Mouse (Mus musculus): ENCODE measurements around the gene Tlx2.

Tlx2 gene

DNA sequence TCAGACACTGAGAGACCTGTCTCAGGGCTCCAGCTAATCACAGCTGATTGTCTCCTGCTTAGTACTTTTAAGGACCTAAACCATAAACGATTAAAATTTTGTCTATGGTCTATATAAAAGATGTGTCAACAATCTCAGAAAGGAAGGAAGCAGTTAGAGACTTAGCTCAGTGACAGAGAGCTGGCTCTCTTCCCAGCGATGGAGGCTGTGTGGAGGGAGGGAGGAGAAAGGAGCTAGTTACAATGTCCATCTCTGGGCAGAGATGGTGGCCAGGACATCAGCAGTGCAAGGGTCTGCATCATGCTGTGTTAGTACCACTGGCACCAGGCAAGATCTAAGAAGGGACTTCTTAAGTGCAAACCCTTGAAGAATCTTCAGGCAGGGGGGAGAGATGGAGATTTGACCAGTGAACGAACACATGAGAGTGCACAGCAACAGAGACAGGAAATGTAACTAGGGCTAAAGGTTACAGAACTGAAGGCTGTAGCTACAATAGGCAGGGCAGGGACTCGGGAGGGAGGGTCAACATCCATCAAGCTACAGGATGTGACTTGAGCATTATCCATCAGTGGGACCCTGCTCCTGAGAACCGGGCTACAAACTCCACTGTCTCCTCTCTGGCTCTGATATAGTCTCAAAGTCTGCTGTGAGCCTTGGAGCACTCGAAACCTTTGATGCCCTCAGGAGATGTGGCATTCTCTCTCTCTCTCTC, 22.5 kb upstream of the Tlx2 start:
- DNase-seq (ENCODE audit: low spot score) = peak; percentile 3

DNA sequence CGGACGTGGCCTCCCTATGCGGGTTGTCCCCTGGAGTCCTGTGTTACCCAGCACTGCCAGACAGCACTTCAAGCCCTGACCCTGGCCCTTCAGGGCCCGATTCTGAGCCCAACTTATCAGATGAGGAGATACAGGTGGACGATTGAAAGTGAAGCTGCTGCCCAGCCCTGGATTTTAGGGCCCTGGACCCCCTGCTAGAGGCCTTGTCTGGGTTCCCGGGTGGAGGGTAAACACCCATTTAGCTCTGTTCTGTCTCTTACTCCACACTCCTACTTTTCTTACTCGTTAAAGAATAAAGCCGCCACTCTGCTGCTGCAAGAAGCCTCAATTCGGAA, 17.8 kb upstream of the Tlx2 start:
- DNase-seq (ENCODE audit: low spot score) = no peak

DNA sequence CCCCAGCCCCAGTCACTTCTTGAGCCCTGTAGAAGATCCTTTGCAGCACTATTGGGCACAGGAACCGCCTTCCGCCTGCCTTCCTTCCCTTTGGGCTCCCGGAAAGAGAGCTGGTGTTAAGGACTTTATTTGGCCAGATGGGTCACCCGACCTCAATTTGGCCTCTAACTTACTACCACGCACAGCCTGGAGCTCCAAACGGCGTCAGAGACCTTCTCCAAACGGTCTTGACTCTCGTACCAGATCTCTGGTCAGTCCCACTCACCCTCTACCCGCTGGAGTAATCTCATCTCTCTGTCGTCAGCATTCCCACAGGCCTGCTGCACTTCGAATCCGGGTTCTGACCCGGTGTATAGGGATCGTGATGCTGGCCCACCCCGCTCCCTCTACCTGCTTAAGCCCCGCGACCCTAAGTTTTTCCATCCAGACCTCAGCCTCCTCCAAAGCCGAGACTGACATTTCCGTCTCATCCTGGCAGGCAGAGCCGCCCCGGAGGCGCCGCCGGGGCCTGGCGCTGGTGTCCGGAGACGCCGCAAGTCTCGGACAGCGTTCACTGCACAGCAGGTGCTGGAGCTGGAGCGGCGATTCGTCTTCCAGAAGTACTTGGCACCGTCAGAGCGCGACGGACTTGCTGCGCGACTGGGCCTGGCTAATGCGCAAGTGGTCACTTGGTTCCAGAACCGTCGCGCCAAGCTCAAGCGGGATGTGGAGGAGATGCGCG, 17.3 kb upstream of the Tlx2 start:
- peak; percentile 49 for DNase-seq (ENCODE audit: low spot score)

DNA sequence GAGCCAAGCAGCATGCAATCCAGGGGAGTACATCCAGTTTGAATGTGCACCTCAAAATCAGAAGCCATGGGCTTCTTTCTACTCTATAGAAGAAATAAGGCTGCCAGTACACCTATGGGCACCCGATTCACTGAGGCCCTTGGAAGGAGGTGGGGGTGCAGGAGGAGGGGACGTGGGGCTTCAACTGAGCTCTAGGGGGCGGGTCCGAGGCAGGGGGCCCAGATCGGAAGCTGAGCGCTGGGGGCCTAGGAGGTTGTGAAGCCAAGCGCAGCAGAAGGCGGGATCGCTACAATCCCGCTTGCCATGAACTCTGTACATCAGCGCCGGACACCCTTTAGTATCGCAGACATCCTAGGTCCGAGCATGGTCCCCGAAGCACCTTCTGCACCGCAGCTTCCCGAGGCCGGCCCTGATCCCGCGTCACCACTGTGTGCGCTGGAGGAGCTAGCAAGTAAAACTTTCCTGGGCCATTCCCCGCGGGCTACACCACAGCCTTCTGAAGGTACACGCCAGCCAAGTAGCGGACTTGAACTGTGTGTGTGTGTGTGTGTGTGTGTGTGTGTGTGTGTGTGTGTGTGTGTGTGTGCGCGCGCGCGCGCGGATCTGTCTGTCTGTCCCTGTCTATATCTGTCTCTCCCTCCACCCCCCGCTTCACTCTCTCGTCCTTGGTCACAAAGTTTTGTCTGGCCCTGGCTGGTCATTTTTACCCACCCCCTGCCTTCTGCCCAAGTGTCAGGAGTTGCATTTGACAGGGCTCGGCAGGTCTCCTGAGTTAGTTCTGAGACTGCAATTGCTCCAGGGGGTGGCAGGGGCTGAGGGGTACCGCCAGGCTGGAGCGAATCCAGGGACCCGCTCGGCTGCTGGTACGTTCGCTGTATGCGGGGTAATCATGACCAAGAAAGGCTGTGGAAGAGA, 16.3 kb upstream of the Tlx2 start, which contains the start of gene Lbx2:
Gene Lbx2, plus strand, starts transcription at position 247 of the 915 bp plus-strand sequence.
- DNase-seq (ENCODE audit: low spot score) = no peak

DNA sequence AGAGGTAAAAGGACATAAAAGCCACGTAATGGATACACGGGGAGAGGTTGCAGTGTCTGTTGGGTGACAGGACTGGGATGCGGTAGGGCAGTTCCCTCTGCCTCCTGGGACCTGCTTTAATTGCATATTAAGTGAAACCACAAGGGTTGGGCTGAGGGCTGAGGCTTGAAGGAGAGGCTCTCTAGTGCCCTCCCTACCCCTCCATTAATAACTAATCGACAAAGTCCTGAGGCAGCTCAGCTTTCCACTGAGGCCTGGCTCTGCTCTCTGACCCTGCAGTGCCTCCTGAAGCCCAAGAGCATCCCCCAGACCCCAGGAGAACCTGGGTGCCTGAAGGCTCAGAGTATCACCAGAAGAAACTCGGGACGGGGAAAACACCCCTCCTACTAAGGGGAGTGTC, 14.4 kb upstream of the Tlx2 start:
- no peak for DNase-seq (ENCODE audit: low spot score)

DNA sequence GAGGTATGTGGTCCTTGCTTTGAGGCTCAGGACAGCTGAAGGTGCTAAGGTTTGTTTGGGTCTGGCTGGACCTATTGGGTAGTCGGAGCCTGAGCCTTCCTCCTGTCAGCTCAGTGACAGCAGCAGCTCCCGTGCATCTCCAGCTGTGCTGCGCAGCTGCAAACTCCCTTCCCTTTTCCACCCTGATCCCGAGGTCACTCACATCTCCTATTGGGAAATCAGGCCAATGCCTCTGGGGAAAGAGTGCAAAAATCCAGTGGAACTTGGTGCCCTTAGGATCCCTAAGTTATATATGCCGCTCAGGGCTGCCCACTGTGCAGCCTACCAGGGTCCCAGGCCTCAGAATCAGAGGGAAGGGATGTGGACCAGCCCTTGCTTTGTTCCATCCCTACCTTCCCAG, 13.4 kb upstream of the Tlx2 start:
- DNase-seq (ENCODE audit: low spot score) = no peak

DNA sequence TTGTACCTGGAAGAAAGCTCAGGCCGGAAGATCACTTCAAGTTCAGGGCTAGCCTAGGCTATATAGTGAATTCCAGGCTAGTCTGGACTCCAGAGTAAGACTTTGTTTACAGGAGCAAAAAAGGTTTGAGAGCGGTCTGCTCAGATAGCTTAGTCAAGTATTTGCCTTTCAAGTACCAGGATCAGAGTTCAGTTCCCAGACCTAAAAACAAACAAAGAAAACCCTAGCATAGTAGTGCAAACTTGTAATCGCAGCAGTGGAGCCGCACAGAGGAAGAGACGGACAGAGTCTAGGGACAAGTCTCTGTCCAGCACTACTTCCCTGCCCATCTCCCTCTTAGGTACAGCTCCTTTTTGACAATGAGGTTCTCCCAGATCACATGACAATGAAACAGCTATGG, 10.1 kb upstream of the Tlx2 start:
- DNase-seq (ENCODE audit: low spot score) = no peak

DNA sequence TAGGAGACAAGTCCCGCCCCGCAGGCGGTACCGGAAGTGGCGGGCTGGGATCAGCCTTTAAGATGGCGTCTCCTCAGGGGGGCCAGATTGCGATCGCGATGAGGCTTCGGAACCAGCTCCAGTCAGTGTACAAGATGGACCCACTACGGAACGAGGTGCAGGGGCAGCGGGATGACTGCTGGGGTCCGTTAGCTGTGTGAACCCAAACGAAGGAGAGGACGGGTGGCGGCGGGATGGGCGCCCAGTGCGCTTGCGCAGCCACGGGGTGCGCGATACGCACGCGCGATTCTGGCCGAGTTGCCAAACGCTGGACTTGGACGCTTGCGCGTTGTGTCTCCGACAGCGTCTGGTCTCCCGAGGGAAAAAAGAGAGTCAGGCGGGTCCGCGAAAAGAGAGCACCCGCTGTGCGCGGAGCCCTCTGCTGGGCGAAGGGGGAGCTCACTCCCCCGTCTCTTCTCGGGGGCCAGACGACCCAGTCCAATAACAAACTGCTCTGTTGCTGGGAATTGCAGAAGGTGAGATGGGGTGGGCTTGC, 8.3 kb upstream of the Tlx2 start:
- peak; percentile 98 for DNase-seq (ENCODE audit: low spot score)

DNA sequence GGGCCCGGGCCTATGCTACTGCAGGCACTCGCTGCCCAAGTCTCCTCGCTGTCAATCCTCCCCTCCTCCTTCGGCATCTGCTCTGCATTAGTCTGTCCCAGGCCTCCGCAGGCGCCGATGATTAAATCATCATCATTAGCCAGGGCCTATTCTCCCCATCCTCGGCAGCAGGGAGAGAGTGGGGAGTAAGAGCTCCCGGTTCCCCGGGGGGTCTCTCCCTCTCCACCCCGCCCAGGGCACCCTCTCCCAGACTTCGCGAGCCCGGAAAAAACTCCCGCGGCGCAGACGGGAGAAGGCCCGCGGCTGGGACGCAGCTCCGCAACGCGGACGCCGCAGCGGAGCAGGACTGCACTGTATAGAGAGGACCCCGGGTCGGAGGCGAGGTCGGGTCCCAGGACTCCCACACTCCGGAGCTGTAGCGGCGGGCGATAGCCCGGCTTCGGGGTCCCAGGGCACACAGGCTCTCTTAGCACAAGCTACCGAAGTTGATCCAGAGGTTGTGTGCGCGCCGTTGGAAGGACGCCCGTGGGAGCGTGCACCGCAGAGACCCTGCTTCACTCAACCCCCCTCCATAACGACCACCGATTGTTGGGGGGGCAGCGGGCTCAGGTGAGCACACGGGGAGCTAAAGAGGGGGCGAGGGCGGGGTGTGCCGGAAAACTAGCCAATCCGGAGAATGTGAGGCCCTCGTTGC, 7.7 kb upstream of the Tlx2 start, which contains the start of gene Pcgf1:
Gene Pcgf1, plus strand, starts transcription at position 240 of the 694 bp plus-strand sequence.
- peak; percentile 78 for DNase-seq (ENCODE audit: low spot score)

DNA sequence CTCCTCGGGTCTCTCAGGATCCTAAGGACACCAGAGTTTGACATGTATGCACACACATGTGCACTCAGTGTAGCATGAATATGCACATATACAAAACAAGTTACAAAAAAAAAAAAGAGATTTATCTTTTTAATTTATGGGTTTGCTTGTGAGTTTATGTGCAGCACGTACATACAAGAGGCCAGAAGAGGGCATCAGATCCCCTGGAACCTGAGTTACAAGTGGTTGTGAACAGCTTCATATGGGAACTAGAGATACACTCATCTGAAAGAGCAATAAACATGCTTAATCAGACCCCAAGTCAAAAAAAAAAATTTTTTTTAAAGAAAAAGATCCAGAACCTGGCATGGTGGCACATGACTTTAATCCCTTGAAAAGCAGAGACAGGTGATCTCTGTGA, 4.9 kb upstream of the Tlx2 start:
- peak; percentile 44 for DNase-seq (ENCODE audit: low spot score)

DNA sequence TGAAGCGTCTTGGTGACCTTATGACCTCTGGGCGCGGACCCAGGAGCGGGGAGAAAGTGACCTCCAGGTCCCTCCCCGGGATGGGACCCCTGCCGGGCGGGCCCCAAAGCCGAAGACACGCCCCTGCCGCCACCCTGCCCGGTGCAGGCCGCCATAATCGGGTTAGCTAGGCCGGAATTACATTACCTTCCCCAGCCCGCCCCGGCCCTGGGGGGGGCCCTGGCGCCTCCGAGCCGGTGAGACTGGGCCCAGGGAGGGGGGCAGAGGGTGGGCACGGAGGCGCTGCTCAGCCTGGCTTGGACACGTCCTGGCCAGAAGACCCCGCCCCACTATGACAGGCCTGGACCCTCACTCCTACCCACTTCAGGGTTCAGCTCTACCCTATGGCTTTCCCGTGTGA, 1.1 kb upstream of the Tlx2 start:
- peak; percentile 35 for DNase-seq (ENCODE audit: low spot score)

DNA sequence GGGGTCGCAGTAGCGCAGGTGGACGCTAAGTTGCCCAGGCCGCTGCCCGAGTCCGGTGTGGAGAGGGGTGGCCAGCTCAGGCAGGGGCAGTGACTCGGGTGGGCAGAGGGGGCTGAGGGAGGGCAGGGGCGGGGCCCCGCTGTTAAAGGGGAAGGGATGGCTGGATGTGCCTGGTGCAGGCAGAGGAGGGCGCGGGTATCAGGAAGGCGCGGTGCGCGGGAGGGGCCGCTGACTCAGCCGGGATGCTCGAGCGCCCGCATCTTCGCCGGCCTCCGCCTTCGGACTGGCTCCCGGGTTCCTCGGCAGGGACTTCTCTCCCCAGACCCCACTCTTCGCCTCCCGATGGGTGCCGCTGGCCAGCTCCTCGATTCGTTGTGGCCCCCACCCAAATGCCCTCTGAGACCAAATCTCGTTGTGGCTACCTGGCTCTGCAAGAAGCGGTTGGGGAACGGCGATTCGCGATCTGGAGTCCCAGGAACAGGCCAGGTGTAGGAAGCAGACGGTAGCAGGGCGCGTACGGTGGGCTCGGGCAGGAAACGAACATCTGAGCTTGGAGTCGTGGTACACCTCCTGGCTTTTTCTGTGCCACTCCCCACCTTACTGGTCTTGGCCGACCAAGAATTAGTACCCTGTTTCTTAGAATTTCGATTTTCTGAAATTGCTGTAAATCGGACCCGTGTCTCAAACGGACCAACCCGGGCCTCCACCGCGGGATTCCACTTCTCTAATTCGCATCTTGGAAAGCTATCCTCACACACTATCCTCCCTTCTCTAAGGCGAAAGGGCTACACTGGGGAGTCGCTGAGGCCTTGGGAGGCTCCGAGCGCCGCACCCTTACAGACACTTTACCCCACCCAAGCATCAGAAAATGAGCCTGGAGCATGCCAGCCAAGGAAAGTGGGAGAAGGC, 472 bp upstream of the Tlx2 start:
- peak; percentile 46 for DNase-seq (ENCODE audit: low spot score)

DNA sequence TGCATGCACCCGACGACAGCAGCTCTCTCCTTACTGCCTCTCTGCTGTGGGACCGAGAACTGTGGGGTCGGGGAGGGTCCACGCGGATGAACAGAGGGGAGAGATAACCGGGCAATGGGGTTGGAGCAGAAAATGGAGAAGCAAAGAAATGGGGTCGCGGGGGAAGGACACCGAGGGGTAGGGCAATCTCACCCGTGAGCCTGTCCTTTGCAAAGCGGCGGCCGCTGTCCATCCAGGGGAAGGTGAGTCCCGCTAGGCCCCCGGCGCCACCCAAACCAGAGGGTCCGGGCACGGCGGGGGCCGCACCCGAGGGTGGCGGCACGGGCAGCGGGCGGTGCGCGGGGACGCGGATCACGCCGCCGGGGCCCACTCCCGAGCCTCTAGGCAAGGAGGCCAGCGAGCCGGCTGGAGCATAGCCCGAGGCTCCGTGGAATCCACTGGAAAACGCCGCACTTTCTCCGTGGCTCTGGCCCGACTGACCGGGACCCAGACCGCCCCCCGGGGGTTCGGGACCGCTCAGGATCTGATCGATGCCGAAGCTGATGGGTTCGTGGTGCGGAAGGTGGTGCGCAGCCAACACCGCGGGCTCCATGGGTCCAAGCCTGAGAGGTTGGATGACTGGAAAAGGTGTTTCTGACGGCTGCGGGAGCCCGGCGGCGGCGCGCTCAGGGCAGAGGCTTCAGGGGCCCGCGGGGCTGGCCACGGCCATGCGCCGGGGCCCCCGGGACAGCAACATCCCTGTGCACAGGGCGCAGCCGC, 426 bp downstream of the Tlx2 start:
- DNase-seq (ENCODE audit: low spot score) = no peak

DNA sequence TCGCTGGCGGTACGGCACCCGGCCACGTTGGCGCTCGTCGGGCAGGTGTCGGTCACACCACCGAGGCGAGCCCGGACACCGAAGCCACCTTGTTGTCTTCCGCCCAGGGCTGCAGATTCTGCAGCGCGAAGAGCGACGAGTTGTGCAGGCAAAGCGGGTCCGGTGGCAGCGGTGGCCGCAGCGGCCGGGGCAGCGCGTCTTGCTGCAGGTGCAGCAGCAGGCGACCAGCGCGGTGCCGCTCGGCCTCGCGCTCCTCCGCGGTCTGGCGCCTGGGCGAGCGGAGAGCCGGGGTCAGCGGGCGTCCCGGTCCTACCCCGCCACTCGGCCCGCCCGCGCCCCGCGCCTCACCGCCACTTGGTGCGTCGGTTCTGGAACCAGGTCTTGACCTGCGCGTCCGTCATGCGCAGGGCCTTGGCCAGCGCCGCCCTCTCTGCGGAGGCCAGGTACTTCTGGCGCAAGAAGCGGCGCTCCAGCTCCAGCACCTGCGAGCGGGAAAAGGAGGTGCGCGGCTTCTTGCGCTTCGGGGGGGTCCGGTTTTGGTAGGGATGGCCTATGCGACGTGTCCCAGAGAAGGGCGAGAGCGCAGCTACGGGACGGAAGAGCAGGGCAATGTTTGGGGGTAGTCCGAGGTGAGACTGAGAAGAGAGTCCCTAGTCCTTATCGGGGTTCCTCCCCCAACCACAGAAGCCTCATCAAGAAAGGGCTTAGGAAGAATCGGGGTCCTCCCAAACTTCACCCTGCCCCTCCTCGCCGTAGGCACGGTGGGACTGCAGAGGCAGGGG, 1.2 kb downstream of the Tlx2 start:
- no peak for DNase-seq (ENCODE audit: low spot score)

DNA sequence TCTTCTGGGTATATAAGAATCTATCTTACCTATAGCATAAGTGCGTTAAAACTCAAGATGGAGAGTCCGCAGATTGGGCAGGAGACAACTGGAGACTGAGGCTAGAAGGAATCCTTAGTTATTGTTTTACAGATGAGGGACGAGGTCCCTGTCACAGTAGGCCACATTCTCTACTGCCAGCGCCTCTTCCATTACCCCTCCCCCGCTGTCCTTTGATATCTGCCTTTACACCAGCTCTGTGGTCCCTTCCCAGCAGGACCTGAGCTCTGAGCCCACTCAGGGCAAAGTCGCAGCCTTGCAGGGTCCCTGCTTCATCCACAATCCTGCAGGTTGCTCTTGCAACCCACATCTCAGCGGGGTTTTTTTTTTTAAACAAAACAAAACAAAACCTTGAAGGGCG, 1.9 kb downstream of the Tlx2 start:
- no peak for DNase-seq (ENCODE audit: low spot score)

DNA sequence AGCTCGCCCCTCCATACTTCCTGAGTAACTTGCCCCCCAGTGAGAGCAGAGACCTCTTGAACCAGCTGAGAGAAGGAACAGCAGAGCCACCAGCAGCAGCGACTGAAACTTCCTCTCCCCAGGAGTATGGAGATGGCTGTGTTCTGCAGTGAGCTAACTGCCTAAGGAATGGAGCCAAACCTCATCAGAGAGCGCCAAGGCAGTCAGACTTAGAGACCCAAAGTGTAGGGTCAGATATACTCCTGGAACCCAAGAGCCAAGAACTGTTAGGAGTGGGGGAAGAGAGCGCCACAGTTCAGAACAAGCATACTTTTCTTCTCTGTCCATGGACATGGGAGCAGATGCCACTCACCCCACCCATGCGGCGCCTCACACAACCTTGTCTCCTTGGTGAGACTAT, 3.7 kb downstream of the Tlx2 start:
- DNase-seq (ENCODE audit: low spot score) = no peak

DNA sequence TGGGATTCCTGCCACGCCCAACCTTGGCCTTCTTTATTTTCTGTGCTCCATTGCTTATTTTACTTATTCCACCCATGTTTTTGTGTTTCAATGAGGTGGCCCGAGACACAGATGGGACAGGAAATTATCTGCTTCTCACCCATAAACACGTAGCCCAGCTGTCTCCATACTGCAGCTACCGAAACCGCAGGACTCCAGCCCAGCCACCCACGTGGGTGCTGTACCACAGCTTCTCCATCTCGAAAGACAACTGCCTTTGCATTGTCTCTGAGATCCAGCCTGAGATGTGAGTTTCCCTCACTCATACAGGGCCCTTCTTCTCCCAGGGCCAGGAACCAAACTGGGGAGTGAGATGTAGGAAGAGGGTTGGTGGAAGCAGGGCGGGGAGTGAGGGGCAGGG, 4.1 kb downstream of the Tlx2 start:
- DNase-seq (ENCODE audit: low spot score) = no peak

DNA sequence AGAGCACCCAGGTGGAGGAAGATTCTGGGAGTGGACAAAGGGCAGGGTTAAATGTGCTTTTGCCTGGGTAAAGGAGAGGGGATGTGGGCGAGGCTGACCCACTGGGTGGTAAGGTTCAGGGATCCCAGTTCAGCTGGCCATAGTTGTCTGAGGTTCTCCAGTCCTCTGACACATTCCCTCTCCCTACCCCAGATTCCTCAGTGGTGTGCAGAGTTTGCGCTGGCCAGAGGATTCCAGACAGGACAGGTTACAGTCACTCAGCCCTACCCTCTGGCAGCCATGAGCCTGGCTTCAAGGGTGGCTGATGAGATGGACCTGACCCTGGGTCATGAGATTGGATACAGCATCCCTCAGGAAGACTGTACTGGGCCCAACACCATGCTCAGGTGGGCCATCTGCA, 11.4 kb downstream of the Tlx2 start:
- no peak for DNase-seq (ENCODE audit: low spot score)

DNA sequence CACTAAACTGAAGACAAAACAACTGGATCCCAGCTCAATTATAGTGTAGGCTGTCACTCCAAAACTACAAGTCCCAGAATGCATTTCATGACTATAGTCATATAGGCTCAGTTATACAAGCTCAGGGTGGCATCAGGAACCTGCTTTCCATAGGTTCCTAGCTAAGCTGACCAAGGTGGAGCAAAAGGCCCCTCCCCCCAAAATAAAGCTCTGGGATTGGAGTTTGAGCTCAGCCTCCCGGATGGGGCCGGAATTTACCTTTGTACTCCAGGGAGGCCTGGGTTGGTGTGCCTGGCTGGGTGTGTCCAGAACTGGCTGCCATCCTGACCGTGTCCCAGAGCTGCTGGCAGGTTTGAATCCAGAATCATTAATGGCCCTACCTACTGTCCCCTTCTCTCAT, 12.3 kb downstream of the Tlx2 start, which contains the start of gene Dqx1:
Gene Dqx1, plus strand, starts transcription at position 55 of the 400 bp plus-strand sequence.
- no peak for DNase-seq (ENCODE audit: low spot score)
